In genomic region chr2:33975423-33976127, GRCm38 (mm10) we compare ENCODE assay signal across 9 mouse cellular contexts.
DNase-seq lines count a peak whose midpoint lies in the region; ATAC-seq and TF ChIP-seq lines count a peak whose summit lies in the region.
"Had no signal": no experiment of that assay in that cellular context is flagged by ENCODE, and none has a peak within 500 bp of the region (broad histone marks: within the 10 kb centered on the region; RNA-seq: fewer than 3 reads in every experiment).

No protein-coding gene starts in this region.

- intact Hi-C loops in heart, postnatal 14 days (cut with DNase I) = loop anchor here (10.0 kb wide), 1 partner anchor 389 kb away; no protein-coding TSS in a partner anchor

- H3K9ac ChIP-seq in midbrain, postnatal 0 days (replicated peaks; ENCODE audit: low read length, poor library complexity, severe bottlenecking) = no peak overlapping the region
- no peak overlapping the region for H3K9ac ChIP-seq in midbrain, embryonic 15.5 days
- H3K9ac ChIP-seq: liver, embryonic 14.5 days had no signal

- no peaks in the 10 kb centered on the region for H3K27me3 ChIP-seq in midbrain, postnatal 0 days (ENCODE audit: insufficient read depth, low read length)
- no peaks in the 10 kb centered on the region for H3K27me3 ChIP-seq in midbrain, embryonic 15.5 days (replicated peaks)

- peak; percentile 47 for DNase-seq in adrenal gland, postnatal 10 days
- DNase-seq in adrenal gland, adult 8-10 months = no peak
- DNase-seq in midbrain, postnatal 0 days (ENCODE audit: low spot score) = peak; percentile 58
- peak; percentile 35 to 53 for DNase-seq in heart, postnatal 14 days
- DNase-seq in lung, postnatal 4 days = peak; percentile 34 to 41

- 79% methylated on average over 14 of the region's 14 CpGs for WGBS in midbrain, postnatal 0 days
- WGBS in midbrain, embryonic 15.5 days = 77% methylated on average over 14 of the region's 14 CpGs

- no peaks in the 10 kb centered on the region for H3K4me1 ChIP-seq in midbrain, postnatal 0 days (ENCODE audit: insufficient read depth, low read length)
- H3K4me1 ChIP-seq in midbrain, embryonic 15.5 days = peaks cover 20% of the 10 kb centered on the region

- H3K4me2 ChIP-seq in midbrain, postnatal 0 days (ENCODE audit: low read depth, low read length, poor library complexity, severe bottlenecking) = no peak overlapping the region
- H3K4me2 ChIP-seq in midbrain, embryonic 15.5 days = no peak overlapping the region

- H3K27ac ChIP-seq in midbrain, postnatal 0 days (ENCODE audit: low read depth, low read length) = no peak overlapping the region
- H3K27ac ChIP-seq in midbrain, embryonic 15.5 days = no peak overlapping the region
- H3K27ac ChIP-seq: liver, embryonic 14.5 days had no signal

- ATAC-seq in midbrain, postnatal 0 days (ENCODE audit: low FRiP score) = no peak
- ATAC-seq in midbrain, embryonic 15.5 days (replicated peaks) = no peak
- ATAC-seq in CD4-positive, CD25-positive, alpha-beta regulatory T cell, adult 4 months = no peak
- no peak for ATAC-seq in megakaryocyte-erythroid progenitor cell, adult 5-6 weeks (replicated peaks; ENCODE audit: low FRiP score, low TSS enrichment, poor library complexity, severe bottlenecking)

- no peaks in the 10 kb centered on the region for H3K36me3 ChIP-seq in midbrain, postnatal 0 days (ENCODE audit: insufficient read depth, low read length)
- H3K36me3 ChIP-seq in midbrain, embryonic 15.5 days (replicated peaks) = no peaks in the 10 kb centered on the region

- TF ChIP-seq CTCF in midbrain, postnatal 0 days (IDR thresholded peaks at IDR 0.05) = no peak

- H3K4me3 ChIP-seq in midbrain, postnatal 0 days (ENCODE audit: low read depth, low read length) = no peak overlapping the region
- H3K4me3 ChIP-seq in midbrain, embryonic 15.5 days = no peak overlapping the region

- H3K9me3 ChIP-seq in midbrain, postnatal 0 days (ENCODE audit: low read length) = no peaks in the 10 kb centered on the region
- no peaks in the 10 kb centered on the region for H3K9me3 ChIP-seq in midbrain, embryonic 15.5 days
